In genomic region chr12:108223357-108223756, GRCm38 (mm10) we compare ENCODE assay signal across 14 mouse cellular contexts. TPM values are rescaled to one million over a fixed set of nuclear protein-coding genes. Genes with fewer than 3 reads are reported as not detected.
A peak's percentile ranks its signal among the peaks of the same experiment; 100 is the strongest.
DNase-seq lines count a peak whose midpoint lies in the region; ATAC-seq lines count a peak whose summit lies in the region.
"Had no signal": no experiment of that assay in that cellular context is flagged by ENCODE, and none has a peak within 500 bp of the region (broad histone marks: within the 10 kb centered on the region; RNA-seq: fewer than 3 reads in every experiment).

No protein-coding gene starts in this region.

- no peaks in the 10 kb centered on the region for H3K9me3 ChIP-seq in heart, embryonic 12.5 days (replicated peaks)
- no peaks in the 10 kb centered on the region for H3K9me3 ChIP-seq in midbrain, embryonic 10.5 days (replicated peaks)
- no peaks in the 10 kb centered on the region for H3K9me3 ChIP-seq in midbrain, embryonic 16.5 days (replicated peaks; ENCODE audit: control insufficient read depth, low read length, poor library complexity, severe bottlenecking)
- no peaks in the 10 kb centered on the region for H3K9me3 ChIP-seq in stomach, embryonic 15.5 days
- H3K9me3 ChIP-seq: midbrain, embryonic 13.5 days had no signal

- DNase-seq in heart, postnatal 25 days (ENCODE audit: low spot score): no peak
- DNase-seq in midbrain, embryonic 10.5 days (ENCODE audit: low spot score): no peak
- peak; percentile 55 for DNase-seq in ZHBTc4 (ENCODE audit: low read depth, low spot score)
- no peak for DNase-seq in gastrocnemius, postnatal 36 days
- DNase-seq in left cerebral cortex, postnatal 25 days (ENCODE audit: low spot score in 2 of 2): no peak
- DNase-seq: adrenal gland, postnatal 10 days; cerebellum, postnatal 14 days; heart, adult 18-20 months; lung, embryonic 14.5 days; thymus, adult 18-20 months had no signal

- 40% methylated on average over 8 of the region's 8 CpGs for WGBS in heart, embryonic 12.5 days
- 42% methylated on average over 7 of the region's 8 CpGs for WGBS in midbrain, embryonic 10.5 days
- 48% methylated on average over 7 of the region's 8 CpGs for WGBS in midbrain, embryonic 16.5 days
- 56% methylated on average over 8 of the region's 8 CpGs for WGBS in stomach, embryonic 15.5 days

- H3K4me2 ChIP-seq in heart, embryonic 12.5 days: no peak overlapping the region
- no peak overlapping the region for H3K4me2 ChIP-seq in midbrain, embryonic 16.5 days (ENCODE audit: low read length)
- no peak overlapping the region for H3K4me2 ChIP-seq in stomach, embryonic 15.5 days
- H3K4me2 ChIP-seq: lung, embryonic 14.5 days; midbrain, embryonic 13.5 days had no signal

- no peak overlapping the region for H3K4me3 ChIP-seq in heart, embryonic 12.5 days
- no peak overlapping the region for H3K4me3 ChIP-seq in midbrain, embryonic 10.5 days
- no peak overlapping the region for H3K4me3 ChIP-seq in midbrain, embryonic 16.5 days (ENCODE audit: low read depth, low read length)
- H3K4me3 ChIP-seq in stomach, embryonic 15.5 days (replicated peaks): no peak overlapping the region
- H3K4me3 ChIP-seq: midbrain, embryonic 13.5 days had no signal

- H3K27ac ChIP-seq in heart, embryonic 12.5 days (ENCODE audit: poor library complexity, severe bottlenecking): no peak overlapping the region
- peak overlapping the region; percentile 46 for H3K27ac ChIP-seq in midbrain, embryonic 10.5 days (replicated peaks)
- H3K27ac ChIP-seq in midbrain, embryonic 16.5 days (ENCODE audit: low read length): no peak overlapping the region
- H3K27ac ChIP-seq in stomach, embryonic 15.5 days: no peak overlapping the region
- H3K27ac ChIP-seq: midbrain, embryonic 13.5 days had no signal

- no peak for ATAC-seq in heart, embryonic 12.5 days (ENCODE audit: insufficient number of reproducible peaks, low FRiP score)
- ATAC-seq in midbrain, embryonic 16.5 days: no peak
- peak; percentile 33; the same call in 1 of the 2 replicates for ATAC-seq in stomach, embryonic 15.5 days (ENCODE audit: insufficient read depth, low FRiP score, low read depth)
- ATAC-seq: midbrain, embryonic 13.5 days had no signal

- H3K27me3 ChIP-seq in heart, embryonic 12.5 days (replicated peaks): no peaks in the 10 kb centered on the region
- no peaks in the 10 kb centered on the region for H3K27me3 ChIP-seq in midbrain, embryonic 10.5 days (ENCODE audit: low read depth, poor library complexity, severe bottlenecking)
- no peaks in the 10 kb centered on the region for H3K27me3 ChIP-seq in midbrain, embryonic 16.5 days (ENCODE audit: control insufficient read depth, insufficient read depth, low read depth, low read length)
- no peaks in the 10 kb centered on the region for H3K27me3 ChIP-seq in stomach, embryonic 15.5 days (replicated peaks)
- H3K27me3 ChIP-seq: midbrain, embryonic 13.5 days had no signal

- H3K36me3 ChIP-seq in heart, embryonic 12.5 days: no peaks in the 10 kb centered on the region
- H3K36me3 ChIP-seq in midbrain, embryonic 10.5 days: peaks cover 27% of the 10 kb centered on the region
- no peaks in the 10 kb centered on the region for H3K36me3 ChIP-seq in midbrain, embryonic 16.5 days (ENCODE audit: control insufficient read depth, insufficient read depth, low read length)
- no peaks in the 10 kb centered on the region for H3K36me3 ChIP-seq in stomach, embryonic 15.5 days
- H3K36me3 ChIP-seq: midbrain, embryonic 13.5 days had no signal

- intact Hi-C loops in heart, postnatal 25 days (cut with DNase I): no loop called here
- intact Hi-C loops in gastrocnemius, postnatal 36 days (cut with DNase I): no loop called here
- intact Hi-C loops in left cerebral cortex, postnatal 25 days (cut with DNase I): no loop called here

- H3K4me1 ChIP-seq in heart, embryonic 12.5 days (replicated peaks): peaks cover 82% of the 10 kb centered on the region
- H3K4me1 ChIP-seq in midbrain, embryonic 10.5 days: peaks cover 95% of the 10 kb centered on the region
- peaks cover 42% of the 10 kb centered on the region for H3K4me1 ChIP-seq in midbrain, embryonic 16.5 days (ENCODE audit: control insufficient read depth, insufficient read depth, low read length)
- H3K4me1 ChIP-seq in stomach, embryonic 15.5 days: peaks cover 48% of the 10 kb centered on the region

- peak overlapping the region; percentile 42; the same call in 1 of the 2 replicates for H3K9ac ChIP-seq in heart, embryonic 12.5 days
- no peak overlapping the region for H3K9ac ChIP-seq in midbrain, embryonic 16.5 days (ENCODE audit: low read depth, low read length)
- H3K9ac ChIP-seq in stomach, embryonic 15.5 days: no peak overlapping the region
- H3K9ac ChIP-seq: lung, embryonic 14.5 days; midbrain, embryonic 13.5 days had no signal

RNA-seq across cellular contexts. Expression of gene Ccnk, which starts 44.0 kb away (rescaled TPM):
- 2.0 and 2.7 TPM in 2 replicates for polyA plus RNA-seq in heart, embryonic 12.5 days (2016; fragmentation: Nextera tagmentation; extraction: Ambion mirVana)
- 10 to 100 TPM; 28.0 to 28.9 TPM for total RNA-seq in heart, postnatal 25 days (2021)
- 3.3 and 3.5 TPM in 2 replicates for polyA plus RNA-seq in midbrain, embryonic 10.5 days (2016; fragmentation: Nextera tagmentation; extraction: Ambion mirVana)
- 2.2 and 2.4 TPM in 2 replicates for polyA plus RNA-seq in midbrain, embryonic 16.5 days (2015; fragmentation: Nextera tagmentation; extraction: Ambion mirVana)
- 3.2 TPM in 2 replicates for polyA plus RNA-seq in stomach, embryonic 15.5 days (2015; fragmentation: Nextera tagmentation; extraction: Ambion mirVana)
- 10 to 100 TPM; 88.0 to 91.8 TPM for total RNA-seq in gastrocnemius, postnatal 36 days (2021)
- total RNA-seq in left cerebral cortex, postnatal 25 days (2021): 10 to 100 TPM; 28.8 to 29.6 TPM

RNA-seq across cellular contexts. Expression of gene Setd3, which starts 44.2 kb away (rescaled TPM):
- 83.1 and 83.3 TPM in 2 replicates for polyA plus RNA-seq in heart, embryonic 12.5 days (2016; fragmentation: Nextera tagmentation; extraction: Ambion mirVana)
- 10 to 100 TPM; 82.0 to 89.7 TPM for total RNA-seq in heart, postnatal 25 days (2021)
- polyA plus RNA-seq in midbrain, embryonic 10.5 days (2016; fragmentation: Nextera tagmentation; extraction: Ambion mirVana): 77.8 and 77.9 TPM in 2 replicates
- polyA plus RNA-seq in midbrain, embryonic 16.5 days (2015; fragmentation: Nextera tagmentation; extraction: Ambion mirVana): 95.5 and 97.2 TPM in 2 replicates
- 87.1 and 94.2 TPM in 2 replicates for polyA plus RNA-seq in stomach, embryonic 15.5 days (2015; fragmentation: Nextera tagmentation; extraction: Ambion mirVana)
- total RNA-seq in gastrocnemius, postnatal 36 days (2021): 10 to 100 TPM; 84.0 to 90.2 TPM
- 100 to 1,000 TPM; 151 to 157 TPM for total RNA-seq in left cerebral cortex, postnatal 25 days (2021)

RNA-seq across cellular contexts. Expression of gene Ccdc85c, which starts 51.9 kb away (rescaled TPM):
- 5.9 and 6.0 TPM in 2 replicates for polyA plus RNA-seq in heart, embryonic 12.5 days (2016; fragmentation: Nextera tagmentation; extraction: Ambion mirVana)
- total RNA-seq in heart, postnatal 25 days (2021): 10 to 100 TPM; 36.4 to 40.9 TPM
- polyA plus RNA-seq in midbrain, embryonic 10.5 days (2016; fragmentation: Nextera tagmentation; extraction: Ambion mirVana): 12.1 and 15.5 TPM in 2 replicates
- 13.2 and 13.5 TPM in 2 replicates for polyA plus RNA-seq in midbrain, embryonic 16.5 days (2015; fragmentation: Nextera tagmentation; extraction: Ambion mirVana)
- polyA plus RNA-seq in stomach, embryonic 15.5 days (2015; fragmentation: Nextera tagmentation; extraction: Ambion mirVana): 7.3 and 7.9 TPM in 2 replicates
- total RNA-seq in gastrocnemius, postnatal 36 days (2021): 10 to 100 TPM; 24.0 to 26.5 TPM
- 10 to 100 TPM; 74.7 to 76.9 TPM for total RNA-seq in left cerebral cortex, postnatal 25 days (2021)
